Mouse (Mus musculus) MEL-GATA-1-ER (cell line): ENCODE measurements around the gene Xpo4.
"Not testable (repeated sequence)": the region's sequence is repeated elsewhere in the genome, so short reads cannot be mapped to it uniquely, and the experiment has no call there.

Source experiments
- DNase-seq: peaks from one replicate; pipeline ENCODE4 v3.0.0-alpha.2; 2012; ENCODE audit warnings: low read depth; ENCODE audit errors: extremely low read depth

The Xpo4 gene

DNA sequence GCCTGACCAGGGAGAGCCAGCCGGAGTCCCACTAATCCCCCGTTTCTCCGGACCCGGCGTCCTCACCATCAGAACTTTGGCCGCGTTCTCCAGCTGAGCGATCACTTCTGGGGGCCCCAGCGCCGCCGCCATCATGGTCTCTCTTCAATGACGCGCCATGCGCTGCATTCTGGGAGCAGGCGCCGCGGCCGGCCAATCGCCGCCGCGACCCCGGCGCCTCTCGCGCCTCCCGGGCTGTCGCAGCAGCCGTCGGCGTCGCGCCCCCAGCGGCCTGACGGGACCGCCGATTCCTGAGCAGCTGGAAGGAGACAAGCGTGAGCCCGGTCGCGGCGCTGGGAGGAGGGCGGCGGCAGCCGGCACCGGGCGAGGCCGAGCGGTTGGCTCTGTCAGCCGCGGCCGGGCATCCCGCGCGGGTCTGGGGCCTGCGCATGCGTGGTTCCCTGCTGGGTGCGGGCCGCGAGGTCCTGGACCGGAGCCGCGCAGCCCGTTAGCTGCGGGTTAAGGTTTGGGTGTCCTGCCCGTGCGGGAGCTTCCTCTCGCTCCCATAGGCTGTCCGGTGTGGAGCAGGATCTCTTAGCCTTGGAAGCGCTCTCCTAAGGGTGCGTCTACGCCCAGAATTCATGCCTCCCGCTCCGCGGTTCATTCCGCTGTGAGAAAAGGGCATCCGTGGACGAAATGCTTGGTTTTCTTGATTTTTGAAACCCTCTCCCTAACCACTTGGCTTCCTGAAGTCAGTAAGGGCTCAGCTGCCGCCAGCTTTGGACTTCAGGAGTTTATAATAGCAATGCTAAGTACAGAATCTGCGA, at the start of gene Xpo4:
Gene Xpo4, minus strand, starts transcription at position 609 of the 806 bp plus-strand sequence.
- DNase-seq = peak; percentile 36

DNA sequence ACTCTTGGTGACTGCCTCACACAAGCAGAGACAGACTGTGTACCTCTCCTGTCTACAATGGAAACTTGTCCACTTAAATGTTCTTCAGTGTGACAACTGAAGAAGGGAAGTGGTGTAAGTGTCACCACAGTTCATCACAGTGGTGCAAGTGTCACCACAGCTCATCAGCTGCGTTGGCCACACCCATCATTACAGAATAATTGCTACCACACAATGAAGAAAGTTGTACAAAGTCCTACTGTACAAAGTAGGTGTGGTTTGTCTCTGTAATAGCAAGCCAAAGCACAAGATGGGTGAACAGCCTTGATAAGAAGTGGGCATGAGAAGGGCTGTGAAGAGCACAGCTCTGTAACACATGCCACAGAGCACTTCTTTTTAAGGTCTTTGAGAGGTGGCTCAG, 47.7 kb upstream of the Xpo4 start:
- DNase-seq = peak; percentile 6

DNA sequence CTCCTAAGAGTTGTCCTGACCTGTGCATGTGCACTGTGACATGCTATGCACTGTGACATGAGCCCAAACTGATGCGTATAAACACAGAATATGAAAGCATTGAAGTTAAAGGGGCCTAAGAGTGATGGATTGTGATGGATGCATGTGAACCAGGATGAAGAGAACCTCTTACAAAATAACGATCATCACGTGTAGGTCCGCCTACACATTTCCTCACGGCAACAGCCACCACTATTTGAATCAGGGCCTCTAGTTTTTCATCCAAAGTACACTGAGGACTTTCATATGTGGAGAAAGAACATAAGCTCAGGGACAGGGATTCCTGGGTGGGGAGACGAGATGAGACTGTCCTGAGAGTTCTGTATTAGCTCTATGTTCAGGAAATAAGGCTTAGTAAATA, 45.8 kb upstream of the Xpo4 start:
- no peak for DNase-seq

DNA sequence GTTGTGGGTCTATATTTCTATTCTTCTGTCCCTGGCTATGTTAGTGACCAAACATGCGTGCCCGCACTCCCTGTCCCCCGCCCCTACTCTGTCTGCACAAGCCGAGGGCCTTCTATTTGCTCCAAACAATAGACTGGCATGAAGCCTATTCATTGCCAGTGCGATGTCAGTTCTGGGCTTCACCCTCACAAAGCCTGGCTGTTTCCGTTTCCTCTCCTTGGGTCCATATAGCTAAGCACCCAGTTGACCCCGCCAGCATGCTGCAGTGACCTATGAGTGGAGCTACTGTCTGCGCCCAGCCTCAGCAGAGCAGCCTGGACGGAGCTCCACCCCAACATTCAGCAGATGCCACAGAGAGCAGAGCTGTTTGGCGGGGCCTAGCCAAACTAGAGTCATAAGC, 43.9 kb upstream of the Xpo4 start:
- no peak for DNase-seq

DNA sequence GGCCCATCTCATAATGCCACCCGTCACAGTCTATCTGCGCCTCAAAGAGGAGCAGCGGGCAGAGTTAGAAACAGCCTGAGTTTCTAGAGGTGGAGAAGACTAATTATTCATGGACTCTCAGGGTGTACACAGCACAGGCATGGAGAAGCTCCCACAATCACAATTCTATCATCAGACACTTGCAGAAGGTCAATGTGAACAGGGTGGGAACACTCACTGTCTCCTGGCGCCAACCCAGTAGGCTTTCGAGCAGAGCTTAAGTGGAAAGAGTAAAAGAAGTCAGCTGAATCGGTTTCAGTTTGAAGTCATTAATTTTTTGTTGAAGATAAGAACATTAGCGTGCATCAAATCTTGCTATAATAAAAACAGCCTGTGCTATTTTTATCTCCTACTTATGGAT, 43.4 kb upstream of the Xpo4 start:
- DNase-seq = no peak

DNA sequence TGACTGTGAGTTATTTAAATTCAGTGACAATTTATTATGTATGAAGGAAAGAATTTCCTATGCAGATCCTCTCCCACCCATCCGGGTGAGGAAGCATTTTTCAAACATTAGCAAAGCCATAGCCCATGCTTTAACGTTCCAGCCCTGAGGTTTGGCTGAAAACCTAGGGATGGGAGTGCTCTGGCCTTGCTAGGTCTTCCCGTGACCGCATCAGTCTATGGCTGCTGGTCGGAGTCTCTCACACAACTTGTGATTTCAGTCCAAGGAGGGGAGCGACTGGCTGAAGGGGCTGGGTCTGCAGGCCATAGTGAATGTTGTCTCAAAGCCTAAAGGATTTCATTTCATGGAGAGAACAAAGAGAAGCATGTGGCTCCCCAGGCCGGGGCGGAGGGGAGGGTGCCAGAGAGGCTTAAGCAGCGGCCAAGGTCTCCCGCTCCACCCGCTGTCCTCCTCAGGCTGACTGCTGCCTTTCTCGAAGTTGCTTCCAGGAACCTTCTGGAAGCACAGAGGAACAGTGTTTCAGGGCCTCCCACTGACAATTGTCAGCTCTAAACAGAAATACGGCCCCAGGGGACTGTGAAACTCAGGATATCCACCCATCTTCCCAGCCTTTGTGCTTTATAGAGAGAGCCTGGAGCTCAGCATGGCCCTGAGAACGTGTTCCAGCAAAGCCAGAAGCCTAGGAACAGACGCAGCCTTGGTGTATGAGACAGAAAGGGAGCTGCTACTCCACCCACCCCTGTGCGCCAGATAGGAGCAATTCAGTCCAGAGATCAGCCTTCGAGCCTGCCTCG, 42.1 kb upstream of the Xpo4 start:
- DNase-seq = no peak

DNA sequence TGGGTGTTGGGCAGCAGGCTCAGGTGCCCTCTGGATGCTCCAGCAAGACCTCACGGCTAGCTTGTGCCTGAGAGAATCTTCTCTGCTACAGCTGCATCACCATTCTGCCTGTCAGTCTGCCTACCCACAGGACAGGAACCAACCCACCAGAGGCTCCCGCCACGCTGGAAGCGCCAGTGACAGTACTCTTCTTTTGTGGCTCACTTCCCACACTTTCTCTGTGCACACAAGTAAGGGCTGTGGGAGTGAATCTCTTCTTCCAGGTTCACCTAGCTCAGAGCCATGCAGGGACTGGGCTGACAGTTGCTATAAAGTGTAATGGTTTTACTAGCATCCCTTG, 41.5 kb upstream of the Xpo4 start:
- DNase-seq = no peak

DNA sequence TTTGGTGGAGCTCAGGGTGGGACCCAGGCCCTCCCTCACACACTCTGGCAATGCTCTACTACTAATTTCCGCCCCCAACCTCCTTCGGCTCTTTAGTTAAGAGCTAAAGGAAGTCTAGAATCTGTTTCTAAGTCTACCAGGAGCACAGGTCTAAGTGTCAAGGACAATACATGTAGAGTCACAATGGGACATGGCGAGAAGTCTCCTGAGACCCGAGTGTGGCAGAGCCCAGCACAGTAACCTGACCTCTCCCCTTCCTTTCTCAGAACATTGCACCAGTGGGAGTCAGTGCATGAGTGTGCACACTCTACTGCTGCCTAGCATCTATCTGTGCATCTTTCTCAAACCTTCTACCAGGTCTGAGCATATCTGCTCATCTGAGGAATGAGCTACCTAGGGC, 40.5 kb upstream of the Xpo4 start:
- DNase-seq = no peak

DNA sequence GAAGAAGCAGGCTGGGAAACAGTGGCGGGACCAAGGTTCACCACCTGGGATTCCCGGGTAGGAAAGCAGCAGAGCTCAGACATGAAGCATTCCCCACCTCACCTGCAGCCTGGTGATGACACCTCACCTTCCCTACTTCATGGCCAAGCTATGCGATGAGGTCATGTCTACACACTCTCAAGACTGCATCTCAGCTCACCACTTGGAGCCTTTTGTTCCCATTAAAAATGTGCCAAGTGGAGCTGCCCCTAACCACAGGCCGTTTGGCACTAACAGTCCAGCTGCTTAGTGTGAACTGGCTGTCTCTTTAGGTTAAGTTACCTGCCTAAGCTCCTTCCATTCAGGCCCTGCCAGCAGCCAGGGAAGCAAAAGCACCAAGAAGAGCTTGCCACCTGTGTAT, 39.8 kb upstream of the Xpo4 start:
- DNase-seq = no peak

DNA sequence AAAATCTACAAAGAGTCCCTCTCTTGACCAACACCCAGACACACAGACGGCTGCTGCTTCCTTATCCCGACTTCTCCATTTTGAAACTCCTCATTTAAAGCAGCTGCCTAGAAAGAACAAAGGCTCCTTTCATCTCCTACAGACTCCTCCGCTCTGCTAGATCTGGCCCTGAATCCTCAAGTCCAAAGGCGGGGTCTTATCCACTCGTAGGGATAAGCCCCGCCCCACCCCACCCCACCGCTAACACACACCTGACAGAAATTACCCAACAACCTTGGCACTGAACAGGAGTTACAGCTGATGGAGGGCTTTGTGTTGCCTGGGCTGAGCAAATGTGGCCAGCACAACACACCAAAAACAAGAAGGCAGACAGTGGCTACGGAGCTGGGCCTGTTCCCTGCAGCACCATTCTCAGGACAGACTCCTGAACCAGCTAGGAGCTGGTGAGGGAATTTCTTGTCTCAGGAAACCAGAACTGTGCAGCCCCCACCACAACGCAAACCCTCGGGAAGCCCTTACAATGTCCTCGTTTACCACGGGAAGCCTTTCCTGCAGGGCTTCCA, 36.8 kb upstream of the Xpo4 start:
- DNase-seq = no peak

DNA sequence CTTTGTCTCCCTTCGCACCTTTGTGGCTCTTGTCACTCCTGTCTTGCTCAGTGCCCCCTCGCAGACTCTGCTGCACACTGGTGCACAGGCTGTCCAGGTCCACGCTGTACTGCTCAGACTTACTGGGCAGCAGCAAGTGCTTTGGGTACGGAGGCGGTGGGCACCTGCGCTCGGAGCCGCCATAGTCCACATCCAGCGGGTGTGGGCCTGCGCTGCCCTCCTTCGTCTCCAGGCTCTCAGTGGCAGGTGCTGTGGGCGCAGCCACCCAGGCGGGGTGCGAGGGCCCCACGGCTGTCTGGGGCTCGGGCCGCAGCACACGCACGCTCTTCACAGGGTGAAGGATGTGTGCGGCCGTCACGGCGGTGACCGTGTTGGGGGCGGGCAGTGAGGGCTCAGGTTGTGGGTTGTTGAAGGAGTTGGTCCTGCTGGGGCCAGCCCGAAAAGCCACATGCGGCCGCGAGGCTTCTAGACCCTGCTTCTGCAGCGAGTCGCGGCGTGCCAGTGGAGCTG, 34.3 kb upstream of the Xpo4 start:
- no peak for DNase-seq

DNA sequence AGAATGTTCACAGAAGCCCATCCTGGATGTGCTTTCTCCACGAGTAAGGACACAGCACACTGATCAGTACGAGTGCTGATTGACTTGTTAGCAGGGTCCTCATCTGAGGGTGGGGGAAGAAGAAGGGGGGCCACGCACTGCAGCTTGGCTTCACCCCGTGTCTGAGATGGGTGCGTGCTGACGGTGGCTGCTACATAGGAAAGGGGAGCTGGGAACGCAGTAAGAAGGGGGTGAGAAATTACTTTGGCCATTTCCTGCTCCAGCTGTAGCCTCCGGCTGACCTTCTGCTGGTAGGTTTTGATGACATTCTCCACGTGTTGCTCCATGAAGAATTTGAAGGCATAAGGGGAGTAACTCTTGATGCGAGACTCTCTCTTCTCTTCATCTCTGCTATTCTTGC, 33.8 kb upstream of the Xpo4 start:
- DNase-seq = no peak

DNA sequence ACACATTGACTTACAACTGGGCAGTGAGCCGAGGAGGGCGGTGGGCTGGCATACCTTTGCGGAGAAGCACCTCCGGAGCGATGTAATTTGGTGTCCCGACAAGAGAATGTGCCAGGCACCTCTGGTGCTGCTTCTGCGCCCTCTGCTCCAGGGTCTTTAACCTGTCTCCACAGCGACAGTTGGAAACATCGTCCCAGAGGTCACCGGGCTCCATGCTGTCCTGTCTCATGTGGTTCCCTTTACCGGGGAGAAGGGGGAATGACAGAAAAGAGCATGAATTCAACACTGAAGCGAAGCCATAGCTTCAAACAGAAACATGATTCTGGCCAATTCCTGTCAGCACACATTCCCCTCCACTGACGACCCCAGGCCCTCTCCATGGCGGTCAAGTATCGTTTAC, 30.8 kb upstream of the Xpo4 start:
- DNase-seq = no peak

DNA sequence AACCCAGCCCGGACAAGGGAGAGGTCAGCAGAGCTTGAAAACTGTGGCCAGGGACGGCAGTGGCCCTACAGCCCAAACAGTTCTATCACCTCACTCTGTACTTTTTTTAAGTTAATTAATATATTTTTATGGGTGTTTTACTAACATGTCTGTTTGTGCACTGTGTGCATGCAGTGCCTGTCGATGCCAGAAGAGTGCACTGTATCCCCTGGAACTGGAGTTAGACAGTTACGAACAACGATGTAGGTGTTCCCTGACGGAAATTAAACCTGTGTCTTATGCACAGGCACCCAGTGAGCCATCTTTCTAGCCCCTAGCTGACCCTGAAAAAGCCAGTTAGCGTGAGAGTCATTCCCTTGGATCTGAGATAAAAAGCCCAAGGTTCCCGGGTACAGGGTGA, 30.3 kb upstream of the Xpo4 start:
- DNase-seq = no peak

DNA sequence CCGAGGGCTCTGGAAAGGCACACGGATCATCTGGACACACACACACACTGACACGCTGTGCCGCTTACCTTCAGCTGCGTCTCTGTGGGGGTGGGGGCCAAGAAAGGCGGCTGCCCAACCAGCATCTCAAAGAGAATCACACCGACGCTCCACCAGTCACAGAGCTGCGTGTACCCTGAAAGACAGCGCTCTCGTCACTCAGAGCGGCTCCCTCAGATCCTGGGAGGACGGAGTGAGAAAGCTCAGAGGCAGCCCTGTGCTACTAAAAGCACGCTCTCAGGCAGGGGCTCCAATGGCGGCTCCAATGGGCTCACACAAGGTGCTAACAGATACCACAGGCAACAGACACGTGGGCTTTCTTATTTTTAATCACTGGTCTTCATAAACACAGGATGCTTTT, 29.0 kb upstream of the Xpo4 start:
- no peak for DNase-seq

DNA sequence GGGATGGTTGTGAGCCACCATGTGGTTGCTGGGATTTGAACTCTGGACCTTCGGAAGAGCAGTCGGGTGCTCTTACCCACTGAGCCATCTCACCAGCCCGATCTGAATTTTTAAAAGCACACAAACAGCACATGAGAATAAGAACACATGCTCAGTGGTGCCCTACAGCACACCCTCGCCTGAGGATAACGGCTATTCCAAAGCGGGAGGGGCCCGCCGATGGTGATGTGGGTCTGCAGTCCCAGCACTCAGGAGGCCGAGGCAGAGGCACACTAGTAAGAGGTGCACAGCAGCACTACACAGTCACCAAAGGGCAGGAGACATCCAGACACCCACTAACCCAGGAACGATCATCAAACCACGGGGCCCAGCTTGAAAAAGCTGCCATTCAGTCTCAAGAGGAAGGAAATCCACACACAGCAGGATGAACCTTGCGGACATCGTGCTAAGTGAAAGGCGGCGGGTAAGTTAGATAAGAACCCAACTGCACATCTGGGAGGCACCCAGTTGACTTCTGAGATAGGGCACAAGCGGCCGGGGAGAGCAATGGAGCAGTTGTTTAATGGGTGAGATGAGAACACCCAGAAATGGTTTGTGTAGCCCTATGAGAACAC, 27.4 kb upstream of the Xpo4 start:
- peak; percentile 76 for DNase-seq

DNA sequence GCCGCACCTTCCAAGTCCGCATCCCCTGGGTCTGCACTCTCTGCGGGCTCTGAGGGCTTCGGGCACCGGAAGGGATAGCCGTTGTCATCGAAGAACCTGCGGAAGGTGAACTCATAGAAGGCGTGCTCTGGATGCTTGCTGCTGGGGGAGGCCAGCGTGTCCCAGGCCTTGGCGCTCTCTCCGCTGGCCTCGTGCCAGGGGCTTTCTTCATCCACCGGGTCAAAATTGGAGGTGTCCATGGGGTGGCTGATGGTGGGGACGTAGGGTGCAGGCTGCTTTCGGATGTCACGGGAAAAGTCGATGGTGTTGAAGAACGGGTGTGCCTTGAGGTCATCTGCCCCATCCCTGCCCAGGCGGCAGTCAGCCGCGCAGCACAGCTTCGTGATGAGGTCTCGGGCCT, 26.1 kb upstream of the Xpo4 start:
- DNase-seq = no peak

DNA sequence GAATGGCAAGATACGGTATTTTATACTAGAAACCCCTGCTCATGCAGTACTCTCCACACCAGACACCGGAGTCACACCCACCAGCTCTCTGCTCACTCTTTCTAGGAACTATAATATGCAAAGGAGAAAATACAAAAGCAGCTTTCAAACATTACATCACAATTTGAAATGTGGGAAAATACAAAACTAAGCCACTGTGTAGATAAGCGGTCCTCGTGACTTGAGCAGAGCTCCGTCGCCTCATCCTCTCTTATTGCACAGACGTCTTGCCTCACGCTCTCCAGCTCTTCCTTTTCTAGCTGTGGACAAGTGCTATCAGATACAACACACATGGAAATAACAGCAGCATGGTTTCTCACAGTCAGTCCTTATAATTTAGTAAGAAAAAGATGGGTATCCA, 25.5 kb upstream of the Xpo4 start:
- no peak for DNase-seq

DNA sequence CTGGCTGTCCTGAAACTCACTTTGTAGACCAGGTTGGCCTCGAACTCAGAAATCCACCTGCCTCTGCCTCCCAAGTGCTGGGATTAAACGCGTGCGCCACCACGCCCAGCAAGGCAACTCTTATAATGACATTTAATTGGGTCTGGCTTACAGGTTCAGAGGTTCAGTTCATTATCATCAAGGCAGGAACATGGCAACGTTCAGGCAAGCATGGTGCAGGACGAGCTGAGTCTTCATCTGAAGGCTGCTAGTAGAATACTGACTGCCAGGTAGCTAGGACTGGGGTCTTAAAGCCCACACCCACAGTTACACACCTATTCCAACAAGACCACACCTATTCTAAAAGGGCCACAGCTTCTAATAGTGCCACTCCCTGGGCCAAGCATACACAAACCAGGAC, 22.8 kb upstream of the Xpo4 start:
- DNase-seq = not testable (repeated sequence)

DNA sequence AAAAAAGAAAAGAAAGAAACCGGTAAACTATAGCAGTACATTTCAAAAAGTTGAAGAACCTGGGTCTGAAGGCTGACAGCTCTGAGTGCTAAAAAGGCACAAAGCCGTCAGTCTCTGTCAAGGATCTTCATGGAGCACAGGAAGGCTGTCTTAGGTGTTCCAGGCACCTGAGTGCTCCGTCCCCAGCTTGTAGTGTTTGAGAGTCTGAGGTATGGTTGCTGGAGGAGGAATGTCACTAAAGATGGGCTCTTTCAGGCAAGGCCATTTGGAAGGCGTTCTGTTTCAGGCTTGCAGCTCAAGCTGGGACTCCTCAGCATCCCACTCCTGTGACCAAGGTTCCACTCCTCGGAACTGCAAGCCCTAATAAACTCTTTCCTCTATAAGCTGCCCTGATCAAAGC, 22.2 kb upstream of the Xpo4 start:
- no peak for DNase-seq

DNA sequence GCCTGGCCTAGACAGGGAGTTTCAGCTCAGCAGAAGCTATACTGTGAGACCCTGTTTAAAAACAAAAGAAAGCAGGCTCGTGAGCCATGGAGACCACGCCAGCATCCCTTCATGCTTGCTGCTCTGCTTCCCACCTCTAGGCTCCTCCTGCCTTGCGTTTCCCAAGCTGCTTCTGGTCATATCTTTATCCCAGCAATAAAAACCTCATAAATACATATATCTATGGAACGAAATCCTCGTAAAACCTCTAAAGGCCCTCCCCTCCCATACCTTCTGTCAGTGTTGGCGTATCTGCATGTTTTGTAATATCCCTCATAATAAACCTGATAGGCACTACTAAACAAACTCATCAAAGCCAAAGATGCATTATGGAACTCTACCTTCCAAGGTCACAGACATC, 21.4 kb upstream of the Xpo4 start:
- DNase-seq = no peak

DNA sequence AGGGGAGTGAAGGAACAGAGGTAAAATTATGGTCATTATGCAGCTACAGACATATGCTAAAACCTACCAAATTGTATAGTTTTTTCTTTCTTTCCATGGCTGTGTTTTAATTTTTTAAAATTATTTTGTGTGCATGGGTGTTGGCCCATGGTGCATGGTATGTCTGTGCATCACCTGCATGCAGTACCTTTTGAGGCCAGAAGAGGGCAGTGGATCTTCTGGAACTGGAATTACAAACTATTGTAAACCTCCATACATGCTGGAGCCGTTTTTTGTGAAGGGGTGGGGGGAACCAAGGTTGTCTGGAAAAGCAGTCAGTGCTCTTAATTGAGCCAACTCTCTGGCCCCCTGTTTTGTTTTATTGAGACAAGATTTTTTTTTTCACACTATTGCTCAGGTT, 19.3 kb upstream of the Xpo4 start:
- DNase-seq = no peak
